Mouse (Mus musculus) cortical plate, adult 2 months (tissue): Measurements from ENCODE around the gene Hsf5. TPM values are rescaled to one million over a fixed set of nuclear protein-coding genes. Genes with fewer than 3 reads are reported as not detected.

ENCODE experiments used
- H3K27ac ChIP-seq: fragments of 200-500 bp; 2 replicates; pipeline ENCODE4 v1.5.1; 2012; ENCODE audit warnings: low read length, control low read depth, inconsistent platforms; ENCODE audit not compliant: insufficient read depth
- H3K4me1 ChIP-seq: fragments of 200-500 bp; 2 replicates; pipeline ENCODE4 v1.6.1; 2011; ENCODE audit warnings: low read length; ENCODE audit not compliant: control insufficient read depth, insufficient read depth
- H3K4me3 ChIP-seq: fragments of 200-500 bp; 2 replicates; pipeline ENCODE4 v1.5.1; 2011; ENCODE audit warnings: mild to moderate bottlenecking, low read length, control low read depth; ENCODE audit not compliant: insufficient read depth
- CTCF ChIP-seq: fragments of 200-500 bp; IDR thresholded peaks from 2 replicates; pipeline ENCODE4 v1.5.1; 2011; ENCODE audit warnings: mild to moderate bottlenecking, control low read depth, low read length; ENCODE audit not compliant: insufficient read depth; ENCODE audit errors: extremely low read depth
- POLR2A ChIP-seq: fragments of 200-500 bp; IDR thresholded peaks from 2 replicates; pipeline ENCODE4 v1.6.1; 2011; ENCODE audit warnings: mild to moderate bottlenecking, low read length, control low read depth; ENCODE audit not compliant: insufficient read depth; ENCODE audit errors: extremely low read depth
- polyA plus RNA-seq: library from polyadenylated mRNA; depleted of rRNA; stranded (reverse); fragments of >200 nt; gene quantifications from 2 replicates; pipeline ENCODE4 v1.2.3, GENCODE M21; 2012

Hsf5 gene
- polyA plus RNA-seq, 1 experiment = 0.42 TPM

GRCm38 (mm10) chr11:87590841-87591525 lies 26.0 kb upstream of the Hsf5 start:
- TF ChIP-seq POLR2A = no peak
- TF ChIP-seq CTCF = no peak
- peak overlapping the region; percentile 60 for H3K27ac ChIP-seq
- H3K4me3 ChIP-seq = peak overlapping the region; percentile 55
- peaks cover 7% of the 10 kb centered on the region for H3K4me1 ChIP-seq

- peak; percentile 97 for TF ChIP-seq POLR2A
- no peak for TF ChIP-seq CTCF
- peak within 1 kb of the TSS; percentile 60 for H3K27ac ChIP-seq
- H3K4me3 ChIP-seq = peak within 1 kb of the TSS; percentile 55
- peaks cover 7% of the 10 kb centered on the region for H3K4me1 ChIP-seq
Measured at GRCm38 (mm10) chr11:87591526-87592353, 25.2 kb upstream of the Hsf5 start, which contains the start of gene Mtmr4. Gene Mtmr4, plus strand, starts transcription at chr11:87592162.

GRCm38 (mm10) chr11:87592354-87592695 lies 24.6 kb upstream of the Hsf5 start:
- H3K4me3 ChIP-seq = peak overlapping the region; percentile 55
- H3K4me1 ChIP-seq = peaks cover 8% of the 10 kb centered on the region
- TF ChIP-seq POLR2A = no peak
- TF ChIP-seq CTCF = no peak
- H3K27ac ChIP-seq = peak overlapping the region; percentile 24

GRCm38 (mm10) chr11:87592713-87593598 lies 24.0 kb upstream of the Hsf5 start:
- Histone ChIP-seq H3K27ac (peak overlapping the region; percentile 24), H3K4me3 (peak overlapping the region; percentile 55), H3K4me1 (peaks cover 8% of the 10 kb centered on the region)
- TF ChIP-seq POLR2A (no peak), CTCF (no peak)

- H3K4me3 ChIP-seq = peak overlapping the region; percentile 76
- TF ChIP-seq CTCF (no peak), POLR2A (peak; percentile 64; the same call in 1 of the 2 replicates)
- H3K4me1 ChIP-seq = peaks cover 7% of the 10 kb centered on the region; the same call in 1 of the 2 replicates
- peak overlapping the region; percentile 63 for H3K27ac ChIP-seq
Measured at GRCm38 (mm10) chr11:87595327-87595841, 21.6 kb upstream of the Hsf5 start.

GRCm38 (mm10) chr11:87595976-87596375 lies 21.0 kb upstream of the Hsf5 start:
- peaks cover 7% of the 10 kb centered on the region; the same call in 1 of the 2 replicates for H3K4me1 ChIP-seq
- TF ChIP-seq CTCF = no peak
- no peak for TF ChIP-seq POLR2A
- H3K4me3 ChIP-seq = peak overlapping the region; percentile 76
- peak overlapping the region; percentile 63 for H3K27ac ChIP-seq

GRCm38 (mm10) chr11:87596492-87596891 lies 20.5 kb upstream of the Hsf5 start:
- Histone ChIP-seq H3K4me1 (peaks cover 7% of the 10 kb centered on the region; the same call in 1 of the 2 replicates), H3K4me3 (peak overlapping the region; percentile 76), H3K27ac (no peak overlapping the region)
- TF ChIP-seq POLR2A (no peak), CTCF (no peak)

- Histone ChIP-seq H3K4me3 (peak overlapping the region; percentile 76; the same call in 1 of the 2 replicates), H3K27ac (no peak overlapping the region), H3K4me1 (peaks cover 7% of the 10 kb centered on the region; the same call in 1 of the 2 replicates)
- TF ChIP-seq POLR2A = no peak
- TF ChIP-seq CTCF = no peak
Measured at GRCm38 (mm10) chr11:87597061-87597460, 19.9 kb upstream of the Hsf5 start.
